Comparison of ENCODE assay signal across 27 mouse cellular contexts in genomic region chr9:43850281-43850680, GRCm38 (mm10).
A peak's percentile ranks its signal among the peaks of the same experiment; 100 is the strongest.
DNase-seq lines count a peak whose midpoint lies in the region; ATAC-seq and TF ChIP-seq lines count a peak whose summit lies in the region.
"Had no signal": no experiment of that assay in that cellular context is flagged by ENCODE, and none has a peak within 500 bp of the region (broad histone marks: within the 10 kb centered on the region; RNA-seq: fewer than 3 reads in every experiment).

No protein-coding gene starts in this region.

- no peaks in the 10 kb centered on the region for H3K9me3 ChIP-seq in heart, embryonic 12.5 days (replicated peaks)
- no peaks in the 10 kb centered on the region for H3K9me3 ChIP-seq in heart, postnatal 0 days (replicated peaks; ENCODE audit: control insufficient read depth, low read length)
- H3K9me3 ChIP-seq: embryonic facial prominence, embryonic 12.5 days; embryonic facial prominence, embryonic 15.5 days; heart, embryonic 13.5 days had no signal

- WGBS in heart, embryonic 12.5 days, result 63% methylated on average over 8 of the region's 8 CpGs
- 69% methylated on average over 8 of the region's 8 CpGs for WGBS in heart, postnatal 0 days

- H3K27ac ChIP-seq in heart, embryonic 12.5 days (ENCODE audit: poor library complexity, severe bottlenecking), result 0 out of 2 replicates have a peak overlapping the region, but pooled peaks have one; percentile 2
- peak overlapping the region; percentile 16; the same call in 1 of the 2 replicates for H3K27ac ChIP-seq in heart, postnatal 0 days (ENCODE audit: low read depth)
- H3K27ac ChIP-seq: embryonic facial prominence, embryonic 12.5 days; embryonic facial prominence, embryonic 15.5 days; gastrocnemius, adult 2 months; heart, embryonic 13.5 days; hindbrain, embryonic 14.5 days; hindbrain, postnatal 0 days had no signal

- H3K4me2 ChIP-seq in heart, embryonic 12.5 days, result no peak overlapping the region
- no peak overlapping the region for H3K4me2 ChIP-seq in heart, postnatal 0 days (ENCODE audit: low read depth, low read length)
- H3K4me2 ChIP-seq: embryonic facial prominence, embryonic 12.5 days; embryonic facial prominence, embryonic 15.5 days; heart, embryonic 13.5 days; hindbrain, embryonic 14.5 days had no signal

- H3K9ac ChIP-seq in heart, embryonic 12.5 days, result no peak overlapping the region
- no peak overlapping the region for H3K9ac ChIP-seq in heart, postnatal 0 days (replicated peaks; ENCODE audit: low read depth, low read length)
- H3K9ac ChIP-seq: embryonic facial prominence, embryonic 12.5 days; embryonic facial prominence, embryonic 15.5 days; forebrain, postnatal 0 days; heart, embryonic 13.5 days; hindbrain, embryonic 14.5 days had no signal

- peaks cover 12% of the 10 kb centered on the region for H3K4me1 ChIP-seq in heart, embryonic 12.5 days (replicated peaks)
- peaks cover 13% of the 10 kb centered on the region for H3K4me1 ChIP-seq in heart, postnatal 0 days (ENCODE audit: control insufficient read depth, insufficient read depth)
- H3K4me1 ChIP-seq: embryonic facial prominence, embryonic 12.5 days had no signal

- TF ChIP-seq CTCF in heart, postnatal 0 days (IDR thresholded peaks at IDR 0.05; ENCODE audit: low read depth), result no peak

- DNase-seq in heart, postnatal 10 days, result no peak
- no peak for DNase-seq in heart, postnatal 0 days (ENCODE audit: low spot score)
- DNase-seq in heart, postnatal 36 days, result no peak
- DNase-seq in layer of hippocampus, adult 9-11 months, result peak; percentile 28
- DNase-seq in layer of hippocampus, postnatal 10 days (ENCODE audit: low spot score in 2 of 2), result no peak
- DNase-seq in right cerebral cortex, postnatal 14 days, result no peak
- DNase-seq: adrenal gland, postnatal 10 days; adrenal gland, postnatal 36 days; B cell, adult 2 months; cerebellum, adult 11 months; cerebellum, adult 2 months; cerebellum, adult 9-11 months; cerebellum, postnatal 25 days; forebrain, postnatal 0 days; gastrocnemius, adult 2 months; gastrocnemius, postnatal 14 days had no signal

- intact Hi-C loops in heart, postnatal 10 days (cut with DNase I), result no loop called here
- intact Hi-C loops in heart, postnatal 36 days (cut with DNase I), result no loop called here

- ATAC-seq in heart, embryonic 12.5 days (ENCODE audit: insufficient number of reproducible peaks, low FRiP score), result no peak
- no peak for ATAC-seq in heart, postnatal 0 days (ENCODE audit: insufficient read depth, low read depth)
- ATAC-seq: forebrain, embryonic 14.5 days; forebrain, postnatal 0 days; hindbrain, postnatal 0 days; inflammation-experienced regulatory T-cells, adult 6 months; intestine, embryonic 16.5 days; Patski had no signal

- no peak for TF ChIP-seq EP300 in heart, postnatal 0 days (IDR thresholded peaks at IDR 0.05; ENCODE audit: low read depth)

- no peaks in the 10 kb centered on the region for H3K36me3 ChIP-seq in heart, embryonic 12.5 days
- H3K36me3 ChIP-seq in heart, postnatal 0 days (replicated peaks; ENCODE audit: control insufficient read depth, insufficient read depth, low read length), result no peaks in the 10 kb centered on the region
- H3K36me3 ChIP-seq: embryonic facial prominence, embryonic 12.5 days; embryonic facial prominence, embryonic 15.5 days; G1E; heart, embryonic 13.5 days had no signal

- H3K27me3 ChIP-seq in heart, embryonic 12.5 days (replicated peaks), result peaks cover 23% of the 10 kb centered on the region
- H3K27me3 ChIP-seq in heart, postnatal 0 days (ENCODE audit: control insufficient read depth, insufficient read depth, low read length), result peaks cover 14% of the 10 kb centered on the region

- H3K4me3 ChIP-seq in heart, embryonic 12.5 days, result no peak overlapping the region
- no peak overlapping the region for H3K4me3 ChIP-seq in heart, postnatal 0 days (ENCODE audit: low read depth, low read length)
- H3K4me3 ChIP-seq: embryonic facial prominence, embryonic 12.5 days; embryonic facial prominence, embryonic 15.5 days; gastrocnemius, adult 2 months; heart, embryonic 13.5 days had no signal
